Mouse (Mus musculus) MN1 (cell line): ENCODE results near the gene Dusp1.
A peak's percentile ranks its signal among the peaks of the same experiment; 100 is the strongest.

Experiments used
- DNase-seq: peaks from one replicate; pipeline ENCODE4 v3.0.0-alpha.2; 2016; ENCODE audit warnings: low spot score

The Dusp1 gene

GRCm38 (mm10) chr17:26524316-26524715, 37.6 kb downstream of the Dusp1 start:
- DNase-seq, result no peak

GRCm38 (mm10) chr17:26522711-26523110, 39.2 kb downstream of the Dusp1 start:
- no peak for DNase-seq

GRCm38 (mm10) chr17:26518306-26518705, 43.6 kb downstream of the Dusp1 start:
- no peak for DNase-seq

- DNase-seq, result no peak
These were observed 46.3 kb downstream of the Dusp1 start for GRCm38 (mm10) chr17:26515675-26516074.

- DNase-seq, result peak; percentile 57
These were observed 47.3 kb downstream of the Dusp1 start for GRCm38 (mm10) chr17:26514581-26515030.

- DNase-seq, result no peak
These were observed 48.3 kb downstream of the Dusp1 start for GRCm38 (mm10) chr17:26513459-26514290.

- DNase-seq, result peak; percentile 55
These were observed 49.0 kb downstream of the Dusp1 start for GRCm38 (mm10) chr17:26512961-26513360.

GRCm38 (mm10) chr17:26511816-26512774, 49.8 kb downstream of the Dusp1 start:
- DNase-seq, result peak; percentile 85

GRCm38 (mm10) chr17:26511256-26511655, 50.7 kb downstream of the Dusp1 start:
- DNase-seq, result no peak

GRCm38 (mm10) chr17:26510146-26511045, 51.5 kb downstream of the Dusp1 start:
- DNase-seq, result no peak

GRCm38 (mm10) chr17:26508961-26509771, 52.8 kb downstream of the Dusp1 start:
- peak; percentile 86 for DNase-seq

- DNase-seq, result peak; percentile 98
These were observed 53.5 kb downstream of the Dusp1 start for GRCm38 (mm10) chr17:26508345-26508960.

- peak; percentile 92 for DNase-seq
These were observed 54.0 kb downstream of the Dusp1 start for GRCm38 (mm10) chr17:26507966-26508344.

GRCm38 (mm10) chr17:26506997-26507871, 54.7 kb downstream of the Dusp1 start:
- DNase-seq, result peak; percentile 74

- DNase-seq, result peak; percentile 49
These were observed 55.8 kb downstream of the Dusp1 start for GRCm38 (mm10) chr17:26506031-26506641.

- DNase-seq, result no peak
These were observed 56.7 kb downstream of the Dusp1 start for GRCm38 (mm10) chr17:26505181-26505581.

- DNase-seq, result peak; percentile 76
These were observed 57.8 kb downstream of the Dusp1 start for GRCm38 (mm10) chr17:26503981-26504671.
